Mouse (Mus musculus): ENCODE measurements at regions not wholly inside any gene's neighbourhood (a gene's known extent, or its start where the extent isn't known, plus 50 kb on each side); places are given as distances from the start of the nearest gene placed in this dataset.

DNA sequence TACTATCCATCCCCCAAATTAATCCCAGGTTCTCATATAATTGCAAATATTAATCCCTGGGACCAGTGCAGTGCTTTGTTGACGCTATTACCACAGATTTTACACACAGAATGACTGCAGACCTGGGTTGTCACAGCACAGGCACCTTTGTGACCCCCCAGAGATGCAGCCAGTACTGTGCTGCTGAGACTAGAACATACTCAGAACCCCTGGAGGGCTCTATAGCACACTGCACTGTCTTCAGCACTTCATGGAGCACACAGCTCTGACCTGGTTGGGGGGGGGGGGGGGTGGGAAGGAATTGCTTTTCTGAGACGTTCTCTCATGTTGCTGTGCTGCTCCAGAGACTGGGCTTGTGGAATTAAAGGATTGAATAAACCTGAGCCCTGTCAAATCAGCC is 154.9 kb upstream of the Gm34302 start:
- ATAC-seq (ENCODE audit: insufficient number of reproducible peaks, insufficient read depth, low FRiP score, low TSS enrichment, low read depth): no peak
- no peaks in the 10 kb centered on the region for H3K9me3 ChIP-seq
- H3K9ac ChIP-seq: no peak overlapping the region
- H3K36me3 ChIP-seq: no peaks in the 10 kb centered on the region
- no peaks in the 10 kb centered on the region for H3K27me3 ChIP-seq
- no peak overlapping the region for H3K27ac ChIP-seq
- H3K4me3 ChIP-seq: no peak overlapping the region
- 27% methylated on average over 2 of the region's 2 CpGs for WGBS
- no peaks in the 10 kb centered on the region for H3K4me1 ChIP-seq
- no peak overlapping the region for H3K4me2 ChIP-seq

DNA sequence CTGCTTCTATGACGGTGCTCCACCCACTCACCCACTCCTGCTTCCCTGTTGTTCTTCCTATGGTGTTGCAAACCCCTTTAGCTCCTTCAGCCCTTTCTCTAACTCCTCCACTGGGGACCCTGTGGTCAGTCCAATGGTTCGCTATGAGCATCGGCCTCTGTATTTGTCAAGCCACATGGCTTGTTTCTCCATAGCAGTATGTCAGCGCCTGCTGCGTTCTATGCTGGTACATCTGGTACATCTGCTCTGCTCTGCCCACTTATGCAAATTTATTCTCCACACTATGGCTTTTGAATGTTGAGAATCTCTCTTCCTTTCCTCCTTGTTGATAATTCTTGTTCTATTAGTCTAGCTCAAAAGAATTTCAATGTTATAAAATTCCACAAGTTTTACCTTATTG is 154.2 kb upstream of the Gm34302 start:
- Histone ChIP-seq H3K27me3 (no peaks in the 10 kb centered on the region), H3K27ac (no peak overlapping the region), H3K4me1 (no peaks in the 10 kb centered on the region), H3K36me3 (no peaks in the 10 kb centered on the region), H3K4me2 (no peak overlapping the region), H3K4me3 (no peak overlapping the region), H3K9me3 (no peaks in the 10 kb centered on the region), H3K9ac (no peak overlapping the region)
- ATAC-seq (ENCODE audit: insufficient number of reproducible peaks, insufficient read depth, low FRiP score, low TSS enrichment, low read depth): no peak
- WGBS: 82% methylated on average over 5 of the region's 5 CpGs

DNA sequence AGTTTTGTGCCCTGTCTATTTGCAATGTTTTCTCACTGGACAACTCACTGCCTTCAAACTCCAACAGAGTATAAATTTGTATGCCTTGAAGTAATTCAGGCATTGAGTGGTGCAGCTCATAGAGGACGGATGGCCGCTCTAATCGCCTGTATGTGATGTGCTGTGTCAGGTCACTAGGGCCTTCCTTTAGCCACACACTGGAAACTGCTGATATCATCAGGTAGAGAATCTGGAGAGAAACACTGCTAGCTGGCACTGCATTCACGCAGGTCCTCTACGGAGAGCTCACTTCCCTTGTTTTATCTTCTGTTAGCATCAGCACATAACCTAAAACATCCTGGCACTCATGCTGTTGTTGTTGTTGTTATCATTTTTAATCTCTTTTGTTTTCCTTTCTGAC is 144.0 kb upstream of the Gm34302 start:
- H3K4me3 ChIP-seq: no peak overlapping the region
- no peaks in the 10 kb centered on the region for H3K9me3 ChIP-seq
- no peak overlapping the region for H3K4me2 ChIP-seq
- H3K27me3 ChIP-seq: no peaks in the 10 kb centered on the region
- no peak overlapping the region for H3K27ac ChIP-seq
- WGBS: 82% methylated on average over 5 of the region's 5 CpGs
- H3K4me1 ChIP-seq: no peaks in the 10 kb centered on the region
- no peaks in the 10 kb centered on the region for H3K36me3 ChIP-seq
- H3K9ac ChIP-seq: no peak overlapping the region
- ATAC-seq (ENCODE audit: insufficient number of reproducible peaks, insufficient read depth, low FRiP score, low TSS enrichment, low read depth): no peak

DNA sequence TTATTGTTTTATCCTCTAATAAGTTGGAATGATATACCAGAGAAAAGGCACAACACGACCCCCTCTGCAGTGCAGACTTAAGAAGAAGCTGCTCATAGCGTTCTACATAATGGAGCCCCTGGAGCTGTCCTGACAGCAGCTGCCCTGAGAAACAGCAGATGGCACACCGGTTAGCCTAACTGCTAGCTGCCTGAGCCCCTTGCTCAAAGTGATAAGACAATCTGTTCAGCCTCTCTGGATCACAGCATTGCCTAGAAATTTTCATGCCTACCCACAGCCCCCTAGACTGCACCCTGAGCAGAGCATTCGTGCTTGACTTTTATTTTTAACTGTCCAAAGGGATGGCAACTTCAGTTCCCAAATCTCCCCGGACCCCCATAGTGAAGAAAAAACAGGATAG is 132.4 kb upstream of the Gm34302 start:
- H3K27ac ChIP-seq: no peak overlapping the region

DNA sequence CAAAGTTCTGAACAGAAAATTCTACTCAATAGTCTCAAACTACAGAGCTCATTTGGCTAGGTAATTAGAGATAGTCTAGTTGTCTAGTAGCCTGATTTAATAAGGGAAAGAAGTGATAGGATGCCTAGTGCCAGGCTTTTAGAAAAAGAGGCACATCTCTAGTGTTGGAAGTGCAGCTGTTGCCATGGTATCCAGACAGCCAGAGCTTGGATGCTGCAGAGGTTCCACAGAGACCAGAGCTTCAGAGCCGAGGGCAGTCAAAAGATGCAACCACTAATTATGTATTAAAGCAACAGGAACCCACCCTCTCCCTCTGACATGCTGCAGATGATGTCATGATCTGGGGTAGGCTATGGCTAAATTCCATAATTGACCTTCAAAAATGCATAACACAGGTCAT is 130.0 kb upstream of the Gm34302 start:
- no peaks in the 10 kb centered on the region for H3K36me3 ChIP-seq
- ATAC-seq (ENCODE audit: insufficient number of reproducible peaks, insufficient read depth, low FRiP score, low TSS enrichment, low read depth): no peak
- WGBS: 26% methylated on average over 1 of the region's 1 CpGs

More for the DNA sequence above, 132.4 kb upstream of the Gm34302 start:
- Histone ChIP-seq H3K9ac (no peak overlapping the region), H3K27me3 (no peaks in the 10 kb centered on the region), H3K4me3 (no peak overlapping the region), H3K36me3 (no peaks in the 10 kb centered on the region), H3K4me1 (no peaks in the 10 kb centered on the region), H3K4me2 (no peak overlapping the region), H3K9me3 (peaks cover 6% of the 10 kb centered on the region; the same call in 1 of the 2 replicates)
- 42% methylated on average over 5 of the region's 5 CpGs for WGBS
- ATAC-seq (ENCODE audit: insufficient number of reproducible peaks, insufficient read depth, low FRiP score, low TSS enrichment, low read depth): no peak

DNA sequence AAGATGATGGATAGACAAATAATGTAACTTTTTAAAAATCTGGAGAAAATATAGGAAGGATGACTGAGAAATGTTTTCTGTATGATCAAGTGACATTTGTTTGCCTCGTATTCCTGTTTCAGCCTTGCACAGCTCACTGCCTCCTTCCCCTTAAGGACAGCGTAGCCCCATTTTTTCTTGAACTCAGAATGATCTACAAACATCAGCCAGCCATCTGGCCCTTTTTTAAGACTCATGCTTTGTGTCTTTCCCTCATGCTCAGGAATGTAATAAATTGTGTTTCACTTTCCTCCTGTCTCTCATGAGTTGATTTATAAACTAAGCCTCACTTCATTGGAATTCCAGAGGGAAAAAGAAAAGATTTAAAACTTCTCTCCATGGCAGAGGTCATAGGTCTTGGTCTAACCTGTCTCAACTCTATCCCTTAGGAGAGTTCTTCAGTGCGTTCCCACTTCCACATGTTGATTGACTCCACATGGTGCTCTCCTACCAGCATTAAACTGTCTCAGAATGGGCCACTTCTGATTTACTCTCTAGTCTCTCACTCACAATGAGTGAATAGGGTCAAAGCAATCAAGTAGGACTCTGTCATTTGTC is 129.2 kb upstream of the Gm34302 start:
- peaks cover 6% of the 10 kb centered on the region for H3K4me1 ChIP-seq
- H3K27me3 ChIP-seq: no peaks in the 10 kb centered on the region
- H3K27ac ChIP-seq: no peak overlapping the region
- H3K36me3 ChIP-seq: no peaks in the 10 kb centered on the region
- no peak overlapping the region for H3K4me2 ChIP-seq
- no peak for ATAC-seq (ENCODE audit: insufficient number of reproducible peaks, insufficient read depth, low FRiP score, low TSS enrichment, low read depth)
- no peak overlapping the region for H3K9ac ChIP-seq
- 42% methylated on average over 3 of the region's 3 CpGs for WGBS
- H3K9me3 ChIP-seq: peaks cover 1% of the 10 kb centered on the region; the same call in 1 of the 2 replicates
- no peak overlapping the region for H3K4me3 ChIP-seq

More for the DNA sequence above, 130.0 kb upstream of the Gm34302 start:
- Histone ChIP-seq H3K9me3 (peaks cover 6% of the 10 kb centered on the region; the same call in 1 of the 2 replicates), H3K4me2 (no peak overlapping the region), H3K27ac (no peak overlapping the region), H3K27me3 (no peaks in the 10 kb centered on the region), H3K4me3 (no peak overlapping the region), H3K4me1 (peaks cover 6% of the 10 kb centered on the region), H3K9ac (no peak overlapping the region)

DNA sequence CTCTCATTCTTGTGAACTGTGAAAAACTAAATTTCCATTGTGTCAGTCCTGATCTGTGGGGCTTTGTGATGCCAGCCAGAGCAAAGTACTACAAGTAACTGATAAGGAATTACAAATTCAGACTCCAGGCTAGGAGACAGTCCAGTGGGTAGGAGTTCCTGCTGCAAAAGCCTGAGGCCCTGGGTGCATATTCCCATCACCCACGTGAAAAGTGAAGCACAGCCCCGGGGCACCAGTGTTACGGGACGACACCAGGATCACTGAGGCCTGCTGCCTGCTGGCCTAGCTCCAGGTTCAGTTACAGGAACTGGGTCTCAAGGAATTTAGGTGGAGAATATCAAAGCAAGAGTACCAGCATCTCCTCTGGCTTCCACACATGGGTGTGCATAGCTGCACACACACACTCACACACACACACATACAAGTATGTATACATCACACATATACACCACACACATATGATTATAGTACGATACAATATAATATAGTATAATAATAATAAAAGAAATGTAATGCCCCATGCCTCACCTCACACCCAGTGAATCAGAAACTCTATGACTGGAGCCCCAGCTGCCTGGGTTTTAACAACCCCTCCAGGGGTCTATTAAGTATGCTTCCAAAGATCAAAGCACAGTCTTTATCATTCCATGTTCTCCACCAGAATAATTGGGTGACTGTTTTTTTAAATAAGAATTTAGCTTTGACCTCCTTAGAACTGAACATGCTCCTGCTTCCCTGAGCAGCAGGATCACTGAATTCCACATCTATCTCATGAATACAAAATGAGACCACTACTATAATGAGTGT is 126.6 kb upstream of the Gm34302 start:
- no peak overlapping the region for H3K27ac ChIP-seq
- WGBS: 27% methylated on average over 5 of the region's 5 CpGs
- ATAC-seq (ENCODE audit: insufficient number of reproducible peaks, insufficient read depth, low FRiP score, low TSS enrichment, low read depth): no peak
- H3K27me3 ChIP-seq: no peaks in the 10 kb centered on the region
- no peak overlapping the region for H3K4me3 ChIP-seq
- no peaks in the 10 kb centered on the region for H3K9me3 ChIP-seq
- no peaks in the 10 kb centered on the region for H3K36me3 ChIP-seq
- H3K4me2 ChIP-seq: peak overlapping the region; percentile 46
- peaks cover 6% of the 10 kb centered on the region for H3K4me1 ChIP-seq
- H3K9ac ChIP-seq: no peak overlapping the region

DNA sequence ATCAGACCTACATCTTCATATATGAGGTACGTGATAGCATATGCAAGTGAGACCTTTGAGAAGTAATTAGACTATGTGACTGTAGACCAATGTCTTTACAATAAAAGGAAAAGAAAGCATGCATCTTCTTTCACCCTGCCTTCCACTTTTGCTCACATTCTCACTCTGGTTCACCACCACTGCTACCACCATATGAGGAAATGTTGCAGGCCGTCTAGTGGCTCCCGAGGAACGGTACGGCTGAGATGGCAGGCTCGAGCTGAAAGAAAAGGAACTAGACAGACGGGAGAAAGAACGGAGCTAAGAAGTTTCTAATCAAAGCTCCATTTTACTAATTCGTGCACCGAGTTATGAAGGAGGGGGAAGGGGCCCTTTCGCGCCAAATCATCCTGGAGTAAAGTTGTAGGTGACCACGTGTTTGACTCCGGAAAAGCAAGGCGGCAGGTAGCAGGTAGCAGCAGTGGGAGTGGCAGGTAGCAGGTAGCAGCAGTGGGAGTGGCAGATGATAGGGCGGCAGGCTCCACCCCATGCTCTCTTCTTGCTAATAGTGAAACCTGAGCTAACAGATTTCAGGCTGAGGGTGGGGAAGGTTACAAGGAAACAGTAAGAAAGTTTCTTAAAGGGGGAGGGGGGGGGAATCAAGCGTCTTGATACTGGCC is 125.9 kb upstream of the Gm34302 start:
- Histone ChIP-seq H3K9ac (no peak overlapping the region), H3K27me3 (no peaks in the 10 kb centered on the region), H3K36me3 (no peaks in the 10 kb centered on the region), H3K4me1 (peaks cover 6% of the 10 kb centered on the region), H3K9me3 (no peaks in the 10 kb centered on the region), H3K27ac (no peak overlapping the region), H3K4me3 (peak overlapping the region; percentile 17; the same call in 1 of the 2 replicates), H3K4me2 (peak overlapping the region; percentile 46)
- ATAC-seq (ENCODE audit: insufficient number of reproducible peaks, insufficient read depth, low FRiP score, low TSS enrichment, low read depth): no peak
- 23% methylated on average over 17 of the region's 17 CpGs for WGBS

DNA sequence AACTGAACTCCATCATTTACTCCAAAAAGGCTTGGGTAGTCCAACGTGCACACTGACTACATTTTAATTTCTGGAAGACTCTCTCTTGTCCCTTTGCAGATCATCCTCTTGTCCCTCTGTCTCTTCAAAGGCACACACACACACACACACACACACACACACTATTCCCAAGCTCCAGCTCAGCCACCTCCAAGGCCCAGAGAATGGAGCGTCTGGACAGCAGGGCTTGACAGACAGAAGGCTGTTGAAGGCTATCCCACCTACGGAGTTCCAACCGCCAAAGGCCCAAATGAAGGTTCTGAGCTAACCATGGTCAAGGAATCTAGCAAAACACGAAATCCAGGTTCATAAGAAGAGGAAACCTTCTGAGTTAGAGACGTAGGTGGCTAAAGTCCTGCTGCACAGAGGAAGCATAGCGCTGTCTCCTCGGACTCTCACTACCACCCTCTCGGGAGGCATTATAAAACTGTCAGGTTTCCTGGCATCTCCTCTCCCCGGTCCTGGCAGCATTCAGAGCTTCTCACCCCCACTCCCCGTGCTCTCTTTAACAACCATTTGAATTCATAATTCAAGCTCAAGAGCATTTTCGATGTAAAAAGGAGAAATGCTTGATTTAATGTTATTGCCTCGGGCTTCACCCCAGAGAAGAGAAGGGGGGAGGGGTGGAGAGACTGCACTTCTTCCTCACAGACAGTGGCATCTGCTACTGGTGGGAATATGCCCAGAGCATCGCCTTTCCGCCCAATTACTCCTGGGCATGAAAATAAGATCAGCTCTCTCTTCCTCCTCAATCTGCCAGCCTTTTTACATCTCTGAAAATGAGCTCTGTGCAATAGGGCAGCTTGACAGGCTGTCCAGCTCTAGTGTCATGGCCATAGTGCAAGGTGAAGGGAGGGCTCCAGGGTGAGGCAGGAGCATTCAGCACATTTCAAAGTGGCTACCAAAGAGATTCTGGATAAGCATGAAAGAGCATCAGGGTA is 99.3 kb upstream of the Gm34302 start:
- WGBS: 79% methylated on average over 15 of the region's 15 CpGs
- ATAC-seq (ENCODE audit: insufficient number of reproducible peaks, insufficient read depth, low FRiP score, low TSS enrichment, low read depth): no peak

DNA sequence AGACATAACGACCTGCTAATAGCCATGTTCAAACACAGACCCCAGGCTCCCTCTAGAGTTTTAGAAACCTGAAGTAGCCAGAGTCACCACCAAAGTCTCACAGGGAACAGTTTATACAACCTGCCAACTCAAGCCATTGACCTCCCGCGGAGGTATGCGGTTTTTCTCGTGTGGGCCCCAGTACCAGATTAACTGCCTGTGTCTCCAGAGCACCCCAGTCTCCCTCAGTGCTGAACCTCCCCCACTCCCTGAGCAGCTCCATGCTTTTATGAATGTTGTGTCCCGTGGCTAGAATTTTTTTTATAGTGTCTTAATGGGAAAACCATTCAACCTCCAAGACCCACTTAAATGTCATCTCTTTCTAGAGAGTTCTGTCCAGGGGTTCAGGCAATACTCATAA is 98.5 kb upstream of the Gm34302 start:
- Histone ChIP-seq H3K27ac (no peak overlapping the region), H3K9me3 (no peaks in the 10 kb centered on the region), H3K4me1 (no peaks in the 10 kb centered on the region), H3K36me3 (no peaks in the 10 kb centered on the region), H3K4me2 (no peak overlapping the region), H3K4me3 (no peak overlapping the region), H3K27me3 (no peaks in the 10 kb centered on the region), H3K9ac (no peak overlapping the region)
- no peak for ATAC-seq (ENCODE audit: insufficient number of reproducible peaks, insufficient read depth, low FRiP score, low TSS enrichment, low read depth)
- WGBS: 72% methylated on average over 6 of the region's 6 CpGs

More for the DNA sequence above, 99.3 kb upstream of the Gm34302 start:
- Histone ChIP-seq H3K9ac (no peak overlapping the region), H3K27me3 (no peaks in the 10 kb centered on the region), H3K4me1 (no peaks in the 10 kb centered on the region), H3K4me3 (no peak overlapping the region), H3K9me3 (no peaks in the 10 kb centered on the region), H3K4me2 (no peak overlapping the region), H3K36me3 (no peaks in the 10 kb centered on the region), H3K27ac (no peak overlapping the region)
